Mouse (Mus musculus): ENCODE data around the gene Mllt3. TPM values are rescaled to one million over a fixed set of nuclear protein-coding genes. Genes with fewer than 3 reads are reported as not detected.

The Mllt3 gene
- polyA plus RNA-seq, 1 experiment = 15.6 TPM

- TF ChIP-seq CTCF (IDR thresholded peaks at IDR 0.05; ENCODE audit: control insufficient read depth, insufficient read depth, low read length) (no peak), POLR2A (IDR thresholded peaks at IDR 0.05; ENCODE audit: borderline replicate concordance, control insufficient read depth, low read depth, low read length) (no peak)
- no peaks in the 10 kb centered on the region for H3K4me1 ChIP-seq (ENCODE audit: control insufficient read depth, insufficient read depth, low read length)
- H3K27ac ChIP-seq (ENCODE audit: control insufficient read depth, insufficient read depth, low read depth, low read length, poor library complexity) = no peak overlapping the region
- WGBS = 21% methylated on average over 1 of the region's 1 CpGs
- no peak overlapping the region for H3K4me3 ChIP-seq (replicated peaks; ENCODE audit: control insufficient read depth, low read depth, low read length)
These were observed 128.4 kb downstream of the Mllt3 start for GRCm38 (mm10) chr4:87904722-87905121.

- 44% methylated on average over 4 of the region's 4 CpGs for WGBS
These were observed 130.6 kb downstream of the Mllt3 start for GRCm38 (mm10) chr4:87902584-87902983.

GRCm38 (mm10) chr4:87901166-87901565 is 132.0 kb downstream of the Mllt3 start:
- no peak for TF ChIP-seq POLR2A (IDR thresholded peaks at IDR 0.05; ENCODE audit: borderline replicate concordance, control insufficient read depth, low read depth, low read length)
- TF ChIP-seq CTCF (IDR thresholded peaks at IDR 0.05; ENCODE audit: control insufficient read depth, insufficient read depth, low read length) = no peak
- Histone ChIP-seq H3K4me1 (ENCODE audit: control insufficient read depth, insufficient read depth, low read length) (no peaks in the 10 kb centered on the region), H3K27ac (ENCODE audit: control insufficient read depth, insufficient read depth, low read depth, low read length, poor library complexity) (no peak overlapping the region), H3K4me3 (replicated peaks; ENCODE audit: control insufficient read depth, low read depth, low read length) (no peak overlapping the region)
- WGBS = 55% methylated on average over 1 of the region's 1 CpGs

More at GRCm38 (mm10) chr4:87902584-87902983, 130.6 kb downstream of the Mllt3 start:
- H3K4me3 ChIP-seq (replicated peaks; ENCODE audit: control insufficient read depth, low read depth, low read length) = no peak overlapping the region
- H3K27ac ChIP-seq (ENCODE audit: control insufficient read depth, insufficient read depth, low read depth, low read length, poor library complexity) = no peak overlapping the region
- no peaks in the 10 kb centered on the region for H3K4me1 ChIP-seq (ENCODE audit: control insufficient read depth, insufficient read depth, low read length)
- TF ChIP-seq CTCF (IDR thresholded peaks at IDR 0.05; ENCODE audit: control insufficient read depth, insufficient read depth, low read length) (no peak), POLR2A (IDR thresholded peaks at IDR 0.05; ENCODE audit: borderline replicate concordance, control insufficient read depth, low read depth, low read length) (no peak)

GRCm38 (mm10) chr4:87893498-87893897 is 139.7 kb downstream of the Mllt3 start:
- TF ChIP-seq CTCF (IDR thresholded peaks at IDR 0.05; ENCODE audit: control insufficient read depth, insufficient read depth, low read length) = no peak
- no peak for TF ChIP-seq POLR2A (IDR thresholded peaks at IDR 0.05; ENCODE audit: borderline replicate concordance, control insufficient read depth, low read depth, low read length)
- Histone ChIP-seq H3K4me3 (replicated peaks; ENCODE audit: control insufficient read depth, low read depth, low read length) (no peak overlapping the region), H3K4me1 (ENCODE audit: control insufficient read depth, insufficient read depth, low read length) (no peaks in the 10 kb centered on the region), H3K27ac (ENCODE audit: control insufficient read depth, insufficient read depth, low read depth, low read length, poor library complexity) (no peak overlapping the region)
- WGBS = 66% methylated on average over 3 of the region's 3 CpGs

GRCm38 (mm10) chr4:87893012-87893411 is 140.2 kb downstream of the Mllt3 start:
- TF ChIP-seq CTCF (IDR thresholded peaks at IDR 0.05; ENCODE audit: control insufficient read depth, insufficient read depth, low read length) (no peak), POLR2A (IDR thresholded peaks at IDR 0.05; ENCODE audit: borderline replicate concordance, control insufficient read depth, low read depth, low read length) (no peak)
- 46% methylated on average over 4 of the region's 4 CpGs for WGBS
- Histone ChIP-seq H3K27ac (ENCODE audit: control insufficient read depth, insufficient read depth, low read depth, low read length, poor library complexity) (no peak overlapping the region), H3K4me3 (replicated peaks; ENCODE audit: control insufficient read depth, low read depth, low read length) (no peak overlapping the region), H3K4me1 (ENCODE audit: control insufficient read depth, insufficient read depth, low read length) (no peaks in the 10 kb centered on the region)

- WGBS = 44% methylated on average over 5 of the region's 5 CpGs
- Histone ChIP-seq H3K27ac (ENCODE audit: control insufficient read depth, insufficient read depth, low read depth, low read length, poor library complexity) (no peak overlapping the region), H3K4me3 (replicated peaks; ENCODE audit: control insufficient read depth, low read depth, low read length) (no peak overlapping the region), H3K4me1 (ENCODE audit: control insufficient read depth, insufficient read depth, low read length) (no peaks in the 10 kb centered on the region)
- TF ChIP-seq POLR2A (IDR thresholded peaks at IDR 0.05; ENCODE audit: borderline replicate concordance, control insufficient read depth, low read depth, low read length) = no peak
These were observed 149.8 kb downstream of the Mllt3 start for GRCm38 (mm10) chr4:87883225-87883875.

GRCm38 (mm10) chr4:87881995-87882394 is 151.2 kb downstream of the Mllt3 start:
- TF ChIP-seq POLR2A (IDR thresholded peaks at IDR 0.05; ENCODE audit: borderline replicate concordance, control insufficient read depth, low read depth, low read length) (no peak), CTCF (IDR thresholded peaks at IDR 0.05; ENCODE audit: control insufficient read depth, insufficient read depth, low read length) (no peak)

GRCm38 (mm10) chr4:87881583-87881982 is 151.6 kb downstream of the Mllt3 start:
- Histone ChIP-seq H3K4me1 (ENCODE audit: control insufficient read depth, insufficient read depth, low read length) (no peaks in the 10 kb centered on the region), H3K4me3 (replicated peaks; ENCODE audit: control insufficient read depth, low read depth, low read length) (no peak overlapping the region), H3K27ac (ENCODE audit: control insufficient read depth, insufficient read depth, low read depth, low read length, poor library complexity) (no peak overlapping the region)
- no peak for TF ChIP-seq POLR2A (IDR thresholded peaks at IDR 0.05; ENCODE audit: borderline replicate concordance, control insufficient read depth, low read depth, low read length)
- no peak for TF ChIP-seq CTCF (IDR thresholded peaks at IDR 0.05; ENCODE audit: control insufficient read depth, insufficient read depth, low read length)
- WGBS = 84% methylated on average over 2 of the region's 2 CpGs

More at GRCm38 (mm10) chr4:87881995-87882394, 151.2 kb downstream of the Mllt3 start:
- no peak overlapping the region for H3K4me3 ChIP-seq (replicated peaks; ENCODE audit: control insufficient read depth, low read depth, low read length)
- H3K27ac ChIP-seq (ENCODE audit: control insufficient read depth, insufficient read depth, low read depth, low read length, poor library complexity) = no peak overlapping the region
- no peaks in the 10 kb centered on the region for H3K4me1 ChIP-seq (ENCODE audit: control insufficient read depth, insufficient read depth, low read length)
- 100% methylated on average over 1 of the region's 1 CpGs for WGBS

- WGBS = 46% methylated on average over 2 of the region's 2 CpGs
- no peaks in the 10 kb centered on the region for H3K4me1 ChIP-seq (ENCODE audit: control insufficient read depth, insufficient read depth, low read length)
- no peak overlapping the region for H3K27ac ChIP-seq (ENCODE audit: control insufficient read depth, insufficient read depth, low read depth, low read length, poor library complexity)
- TF ChIP-seq POLR2A (IDR thresholded peaks at IDR 0.05; ENCODE audit: borderline replicate concordance, control insufficient read depth, low read depth, low read length) (no peak), CTCF (IDR thresholded peaks at IDR 0.05; ENCODE audit: control insufficient read depth, insufficient read depth, low read length) (no peak)
- H3K4me3 ChIP-seq (replicated peaks; ENCODE audit: control insufficient read depth, low read depth, low read length) = no peak overlapping the region
These were observed 152.9 kb downstream of the Mllt3 start for GRCm38 (mm10) chr4:87880297-87880696.
